Mouse (Mus musculus) kidney, adult 8-10 months (tissue): ENCODE data around the gene Aoah.

ENCODE experiments used
- DNase-seq, 2 experiments: peaks; one replicate each; pipeline ENCODE4 v3.0.0; 2022

Gene Aoah

GRCm38 (mm10) chr13:20916698-20917511, 123.0 kb downstream of the Aoah start:
- no peak for DNase-seq

DNA sequence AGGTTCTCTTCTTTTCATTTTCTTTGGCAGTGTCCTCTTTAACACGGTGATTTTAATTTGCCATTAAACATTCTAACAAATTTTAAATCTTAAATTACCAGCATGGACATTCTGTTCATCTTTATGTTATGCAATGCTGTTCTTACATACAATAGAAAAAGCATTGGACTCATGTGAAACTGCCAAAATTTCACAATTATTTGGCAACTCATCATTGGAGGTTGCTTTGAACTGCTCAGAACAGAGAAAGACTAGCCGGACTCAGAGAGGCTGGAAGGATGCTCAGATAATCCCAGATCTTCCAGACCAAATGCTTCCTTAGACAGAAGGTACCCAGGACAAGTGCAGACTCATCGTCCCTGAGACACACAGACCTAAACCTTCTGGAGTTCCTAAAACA, 126.5 kb downstream of the Aoah start:
- DNase-seq, result no peak

GRCm38 (mm10) chr13:20936016-20936415, 142.1 kb downstream of the Aoah start:
- DNase-seq, result no peak

GRCm38 (mm10) chr13:20937452-20937851, 143.5 kb downstream of the Aoah start:
- DNase-seq, result peak; percentile 8 to 70

GRCm38 (mm10) chr13:20939099-20939498, 145.2 kb downstream of the Aoah start:
- DNase-seq, result no peak

- peak in 1 of 2 experiments; percentile 37 for DNase-seq
Observed at GRCm38 (mm10) chr13:20940389-20940788, 146.5 kb downstream of the Aoah start.

DNA sequence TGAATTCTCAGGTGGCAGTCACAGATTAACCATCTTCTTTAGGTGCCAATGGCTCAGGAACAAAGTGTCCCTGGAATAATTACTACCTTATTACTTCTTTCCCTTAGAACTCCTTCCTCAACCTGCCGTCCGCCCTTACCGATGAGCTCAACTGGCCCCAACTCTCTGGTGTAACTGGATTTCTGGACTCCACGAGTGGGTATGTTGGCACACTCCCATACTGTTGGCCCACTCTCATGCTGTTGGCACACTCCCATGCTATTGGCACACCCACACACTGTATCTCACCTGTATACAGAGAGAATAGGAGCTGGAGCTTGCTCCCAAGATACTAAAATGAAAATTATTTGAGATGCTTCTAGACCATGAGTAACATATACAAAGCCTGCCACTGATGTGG, 147.8 kb downstream of the Aoah start:
- DNase-seq, result peak; percentile 4 to 10

GRCm38 (mm10) chr13:20963086-20963485, 169.2 kb downstream of the Aoah start:
- DNase-seq, result no peak

DNA sequence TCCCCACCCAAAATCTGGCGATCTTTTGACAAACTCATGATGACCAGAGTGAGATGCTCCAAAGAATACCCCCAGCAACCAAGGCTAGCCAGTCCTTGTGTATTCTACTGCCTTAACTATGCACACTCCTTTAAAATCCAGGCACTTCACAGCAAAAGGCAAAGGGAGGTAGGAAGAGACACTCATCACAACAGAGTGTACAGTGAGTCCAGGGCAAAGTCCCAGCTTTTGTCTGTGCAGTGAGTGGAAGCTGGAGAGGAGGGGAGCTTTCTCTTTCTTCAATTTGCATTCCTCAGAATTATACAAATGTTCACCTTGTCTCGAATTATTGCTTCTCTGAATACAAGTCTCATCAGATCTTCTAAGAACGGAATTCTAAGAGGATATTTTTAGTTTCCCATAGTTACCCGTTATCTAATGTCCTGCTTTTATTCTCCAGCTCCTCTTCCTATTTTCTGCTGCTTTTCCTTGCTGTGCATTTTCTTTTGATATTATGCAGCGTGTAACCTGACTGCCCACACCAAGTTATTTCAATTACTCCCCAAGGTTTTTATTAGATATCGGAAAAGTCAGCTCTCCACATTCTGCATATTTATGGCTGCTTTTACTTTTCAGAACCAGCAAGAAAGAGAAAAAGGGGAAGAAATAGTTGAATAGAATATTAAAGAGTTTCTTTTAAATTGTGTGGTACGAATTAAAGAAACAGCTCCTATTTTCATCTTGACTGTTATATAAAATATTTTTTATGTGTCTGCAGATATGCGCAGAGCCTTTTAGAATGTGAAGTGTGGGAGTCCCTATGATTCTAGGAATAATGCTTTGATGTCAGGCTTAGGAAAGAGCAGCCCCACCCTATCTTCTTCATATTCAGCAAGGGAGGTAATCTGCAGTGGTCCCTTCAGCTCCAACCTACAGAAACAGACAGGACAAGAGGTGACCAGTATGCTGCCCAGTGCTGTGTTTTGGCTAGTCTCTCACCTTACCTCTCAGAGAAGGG, 187.6 kb downstream of the Aoah start:
- peak in 1 of 2 experiments; percentile 19 for DNase-seq

GRCm38 (mm10) chr13:20985510-20985909, 191.6 kb downstream of the Aoah start:
- DNase-seq, result no peak

GRCm38 (mm10) chr13:20985961-20986360, 192.0 kb downstream of the Aoah start:
- DNase-seq, result no peak

DNA sequence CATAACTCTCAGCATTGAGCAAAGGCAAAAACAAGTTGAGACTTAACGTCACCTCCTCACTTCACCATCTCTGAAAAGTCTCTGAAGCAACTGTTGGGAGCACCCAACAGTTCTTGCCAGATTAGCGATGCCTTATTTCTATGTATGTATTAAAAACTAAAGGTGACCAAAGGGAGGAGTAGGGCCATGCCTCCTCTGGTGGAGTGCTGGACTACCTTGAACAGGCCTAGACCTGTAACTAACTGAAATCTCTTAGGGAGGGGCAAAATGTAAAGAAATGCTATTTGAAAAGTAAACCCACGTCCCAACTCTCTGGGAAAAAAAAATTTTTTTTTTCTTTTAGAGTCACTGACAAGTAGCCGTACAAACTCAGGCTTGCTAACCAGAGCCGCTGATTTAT, 211.3 kb downstream of the Aoah start:
- DNase-seq, result no peak

DNA sequence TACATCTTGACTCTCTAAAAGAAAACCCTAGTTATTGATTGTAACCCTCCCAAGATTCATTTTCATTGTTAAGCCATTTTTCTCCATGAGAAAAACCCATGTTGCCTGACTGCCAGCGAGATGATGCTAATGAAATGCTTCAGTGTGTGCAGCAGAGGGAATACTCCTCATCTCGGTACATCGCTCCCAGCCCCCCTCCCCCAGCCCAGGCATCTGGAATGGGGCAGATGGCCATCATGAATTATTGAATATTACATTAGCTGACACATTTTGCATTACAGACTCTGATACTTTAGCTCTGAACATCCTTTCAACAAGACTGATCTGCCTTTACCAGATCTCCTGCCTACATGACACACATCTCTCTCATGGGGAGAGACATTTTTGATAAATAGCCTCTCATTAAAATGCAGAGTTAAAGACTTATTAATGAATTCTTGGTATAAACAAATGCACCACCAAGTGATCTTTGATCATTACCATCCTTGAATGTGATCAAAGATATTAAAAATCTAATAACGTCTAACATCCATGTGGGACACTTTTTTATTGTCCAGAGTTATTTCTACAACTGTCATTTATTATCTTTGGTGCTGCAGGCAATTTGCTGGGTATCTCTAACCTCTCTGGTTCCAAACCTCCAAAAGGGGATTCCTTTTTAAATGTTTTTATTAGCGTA, 211.9 kb downstream of the Aoah start:
- no peak for DNase-seq

DNA sequence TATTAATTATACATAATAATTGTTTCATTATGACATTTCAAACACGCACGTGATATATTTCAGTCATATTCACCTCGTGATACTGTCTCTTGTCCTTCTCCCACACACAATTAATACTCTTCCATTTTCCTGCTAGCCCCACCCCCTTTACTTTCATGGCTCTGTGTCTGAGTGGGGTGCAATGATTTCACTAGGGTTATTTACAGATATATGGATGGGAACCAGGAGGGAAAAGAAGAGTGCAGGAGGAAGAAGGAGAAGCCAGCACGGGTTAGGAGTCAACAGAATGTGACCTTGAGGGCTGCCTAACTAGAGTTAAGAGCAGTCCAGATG, 212.4 kb downstream of the Aoah start:
- no peak for DNase-seq

DNA sequence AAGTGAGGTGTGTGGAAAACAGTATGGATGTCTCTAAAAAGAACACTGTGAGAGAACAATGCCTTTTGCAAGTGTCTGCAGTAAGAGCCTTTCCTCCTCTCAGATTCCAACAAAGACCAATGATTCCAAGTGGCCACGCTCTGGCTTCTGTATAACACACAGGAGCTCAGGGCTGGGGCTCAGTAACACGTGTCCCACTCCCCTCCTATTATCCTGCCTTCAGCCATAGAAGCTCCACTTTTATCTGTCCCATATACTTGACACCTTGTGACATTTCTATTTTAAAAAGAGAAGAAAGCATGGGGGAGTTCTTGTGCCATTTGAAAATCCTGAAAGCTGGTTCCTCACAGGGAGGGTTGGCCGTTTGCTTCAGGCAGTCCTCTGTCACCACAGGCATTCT, 219.7 kb downstream of the Aoah start:
- no peak for DNase-seq

DNA sequence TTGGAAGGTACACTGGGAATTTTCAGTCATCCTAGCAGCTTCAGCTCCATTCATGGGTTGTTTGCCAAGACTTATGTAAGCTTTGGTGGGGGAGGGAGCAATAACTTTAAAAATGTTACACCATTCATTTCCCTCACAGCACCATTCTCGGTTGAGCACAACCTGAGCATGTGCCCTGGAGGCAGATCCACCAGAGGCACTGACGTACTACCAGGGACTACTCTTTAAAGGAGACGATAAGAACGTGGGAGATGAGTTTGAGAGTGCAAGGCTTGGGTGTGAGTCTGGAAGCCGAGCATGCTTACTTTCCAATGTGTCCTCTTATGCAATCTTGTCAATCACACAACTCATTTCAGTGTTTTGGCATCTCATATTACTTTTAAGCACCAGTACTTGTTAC, 230.9 kb downstream of the Aoah start:
- no peak for DNase-seq

GRCm38 (mm10) chr13:21033176-21033575, 239.3 kb downstream of the Aoah start:
- DNase-seq, result peak in 1 of 2 experiments; percentile 2

- DNase-seq, result no peak
Observed at GRCm38 (mm10) chr13:21035011-21035410, 241.1 kb downstream of the Aoah start.

GRCm38 (mm10) chr13:21035981-21036380, 242.1 kb downstream of the Aoah start:
- DNase-seq, result no peak

DNA sequence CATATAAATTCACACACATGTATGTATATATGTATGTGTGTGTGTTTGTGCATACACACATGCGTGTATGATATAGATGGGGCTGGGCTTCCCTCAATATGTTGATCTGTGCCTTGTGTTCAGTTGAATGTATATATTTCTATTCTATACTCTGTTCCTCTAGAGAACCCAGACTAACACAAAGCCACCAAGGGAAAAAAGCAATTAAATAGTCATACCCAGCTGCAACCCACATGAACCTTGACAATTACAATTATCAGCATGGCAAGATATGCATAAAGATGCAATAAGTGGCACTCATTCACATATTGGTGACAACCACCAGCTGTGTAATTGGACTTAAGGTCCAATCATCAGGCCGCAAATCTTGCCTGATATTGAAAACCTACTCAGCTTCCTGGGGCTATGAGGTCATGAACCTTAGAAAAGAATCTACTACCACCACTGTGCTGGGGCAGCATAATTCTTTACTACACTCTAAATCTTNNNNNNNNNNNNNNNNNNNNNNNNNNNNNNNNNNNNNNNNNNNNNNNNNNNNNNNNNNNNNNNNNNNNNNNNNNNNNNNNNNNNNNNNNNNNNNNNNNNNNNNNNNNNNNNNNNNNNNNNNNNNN, 246.8 kb downstream of the Aoah start:
- DNase-seq, result no peak

DNA sequence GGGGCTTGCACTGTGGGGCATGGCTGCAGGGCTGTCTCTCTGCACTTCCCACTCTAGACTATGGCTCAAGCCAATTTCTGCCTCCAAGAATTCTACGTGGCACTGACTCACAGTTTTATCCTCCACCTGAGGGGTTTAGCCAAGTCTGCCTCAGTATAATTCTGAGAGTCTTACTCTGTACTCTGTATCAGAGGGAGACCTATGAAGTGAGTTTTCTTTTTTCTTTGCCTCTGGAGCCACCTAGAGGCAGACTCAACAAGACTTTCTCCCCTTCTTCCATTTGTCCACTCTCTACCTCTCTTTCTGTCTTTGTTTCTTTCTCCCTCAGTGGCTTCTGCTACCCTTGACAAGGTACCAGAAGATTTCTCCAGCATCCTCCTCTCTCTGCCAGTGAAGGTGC, 256.2 kb downstream of the Aoah start:
- no peak for DNase-seq

DNA sequence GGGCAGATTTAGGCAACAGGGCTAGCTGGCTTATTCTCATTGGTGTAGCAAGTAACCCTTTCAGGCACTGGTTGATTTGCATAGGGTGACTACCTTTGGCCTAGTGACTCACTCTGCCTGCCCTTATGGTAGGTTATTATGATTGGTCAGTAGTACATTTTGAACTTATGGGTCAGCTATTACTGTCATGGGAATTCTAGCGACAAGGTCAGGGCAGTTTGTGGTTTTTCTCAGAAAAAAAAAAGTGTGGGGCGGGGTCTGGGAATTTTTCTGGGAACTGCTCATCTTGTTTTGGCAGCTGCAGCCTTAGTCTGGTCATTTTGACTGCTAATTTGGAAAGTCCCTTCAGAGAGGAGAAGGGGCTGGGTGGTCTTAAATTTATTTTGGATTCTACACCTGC, 272.1 kb downstream of the Aoah start:
- peak; percentile 2 to 28 for DNase-seq

GRCm38 (mm10) chr13:21074847-21075246, 280.9 kb downstream of the Aoah start, which contains the start of gene Olfr1370:
TSS of gene Olfr1370 (minus strand) at chr13:21074947.
- DNase-seq, result no peak
